Mouse (Mus musculus): ENCODE measurements at regions not wholly inside any gene's neighbourhood (a gene's known extent, or its start where the extent isn't known, plus 50 kb on each side); places are given as distances from the start of the nearest gene placed in this dataset.

- Histone ChIP-seq H3K27ac (ENCODE audit: insufficient read depth, low read depth, low read length, poor library complexity, severe bottlenecking) (no peak overlapping the region), H3K36me3 (ENCODE audit: control insufficient read depth, insufficient read depth, low read length, poor library complexity, severe bottlenecking) (no peaks in the 10 kb centered on the region), H3K9me3 (ENCODE audit: control insufficient read depth, insufficient read depth, low read depth, low read length) (no peaks in the 10 kb centered on the region), H3K4me1 (ENCODE audit: control insufficient read depth in 2 of 2, insufficient read depth in 2 of 2, low read length in 2 of 2, poor library complexity in 1 of 2) (no peaks in the 10 kb centered on the region), H3K4me3 (ENCODE audit: insufficient read depth in 1 of 2, low read depth in 1 of 2, low read length in 2 of 2, poor library complexity in 1 of 2, severe bottlenecking in 1 of 2) (no peak overlapping the region), H3K9ac (ENCODE audit: insufficient read depth, low read depth, low read length, poor library complexity, severe bottlenecking) (no peak overlapping the region)
- in situ Hi-C loops (cut with MboI; ENCODE audit: low sequenced_read_pairs in 2 of 2, unreplicated experiment in 2 of 2) = no loop called here
- TF ChIP-seq HCFC1 (IDR thresholded peaks at IDR 0.05; ENCODE audit: borderline replicate concordance, insufficient read depth, low read length) = no peak
- TF ChIP-seq ZC3H11A (IDR thresholded peaks at IDR 0.05; ENCODE audit: borderline replicate concordance, low read depth, low read length) = no peak
- TF ChIP-seq ZNF384 (IDR thresholded peaks at IDR 0.05; ENCODE audit: low read depth, low read length) = no peak
- TF ChIP-seq MAFK (IDR thresholded peaks at IDR 0.05; ENCODE audit: insufficient read depth, low read depth, low read length) = no peak
- TF ChIP-seq CHD2 (IDR thresholded peaks at IDR 0.05; ENCODE audit: low read depth, low read length) = no peak
- no peak for DNase-seq (ENCODE audit: low read depth, low spot score)
Observed at GRCm38 (mm10) chr12:25526639-25527038, 429.7 kb upstream of the Id2 start.

GRCm38 (mm10) chr12:25516738-25517137 lies 419.8 kb upstream of the Id2 start:
- Histone ChIP-seq H3K9me3 (ENCODE audit: control insufficient read depth, insufficient read depth, low read depth, low read length) (no peaks in the 10 kb centered on the region), H3K27ac (ENCODE audit: insufficient read depth, low read depth, low read length, poor library complexity, severe bottlenecking) (no peak overlapping the region), H3K4me1 (ENCODE audit: control insufficient read depth in 2 of 2, insufficient read depth in 2 of 2, low read length in 2 of 2, poor library complexity in 1 of 2) (no peaks in the 10 kb centered on the region), H3K4me3 (ENCODE audit: insufficient read depth in 1 of 2, low read depth in 1 of 2, low read length in 2 of 2, poor library complexity in 1 of 2, severe bottlenecking in 1 of 2) (no peak overlapping the region), H3K36me3 (ENCODE audit: control insufficient read depth, insufficient read depth, low read length, poor library complexity, severe bottlenecking) (no peaks in the 10 kb centered on the region), H3K9ac (ENCODE audit: insufficient read depth, low read depth, low read length, poor library complexity, severe bottlenecking) (no peak overlapping the region)
- DNase-seq (ENCODE audit: low read depth, low spot score) = no peak
- in situ Hi-C loops (cut with MboI; ENCODE audit: low sequenced_read_pairs in 2 of 2, unreplicated experiment in 2 of 2) = no loop called here
- TF ChIP-seq HCFC1 (IDR thresholded peaks at IDR 0.05; ENCODE audit: borderline replicate concordance, insufficient read depth, low read length) (no peak), ZC3H11A (IDR thresholded peaks at IDR 0.05; ENCODE audit: borderline replicate concordance, low read depth, low read length) (no peak), CHD2 (IDR thresholded peaks at IDR 0.05; ENCODE audit: low read depth, low read length) (no peak)

GRCm38 (mm10) chr12:25513679-25514078 lies 416.7 kb upstream of the Id2 start:
- Histone ChIP-seq H3K9me3 (ENCODE audit: control insufficient read depth, insufficient read depth, low read depth, low read length) (no peaks in the 10 kb centered on the region), H3K27ac (ENCODE audit: insufficient read depth, low read depth, low read length, poor library complexity, severe bottlenecking) (no peak overlapping the region), H3K4me1 (ENCODE audit: control insufficient read depth in 2 of 2, insufficient read depth in 2 of 2, low read length in 2 of 2, poor library complexity in 1 of 2) (no peaks in the 10 kb centered on the region), H3K9ac (ENCODE audit: insufficient read depth, low read depth, low read length, poor library complexity, severe bottlenecking) (no peak overlapping the region), H3K36me3 (ENCODE audit: control insufficient read depth, insufficient read depth, low read length, poor library complexity, severe bottlenecking) (no peaks in the 10 kb centered on the region), H3K4me3 (ENCODE audit: insufficient read depth in 1 of 2, low read depth in 1 of 2, low read length in 2 of 2, poor library complexity in 1 of 2, severe bottlenecking in 1 of 2) (no peak overlapping the region)
- in situ Hi-C loops (cut with MboI; ENCODE audit: low sequenced_read_pairs in 2 of 2, unreplicated experiment in 2 of 2) = no loop called here
- no peak for DNase-seq (ENCODE audit: low read depth, low spot score)
- no peak for TF ChIP-seq ZC3H11A (IDR thresholded peaks at IDR 0.05; ENCODE audit: borderline replicate concordance, low read depth, low read length)
- no peak for TF ChIP-seq HCFC1 (IDR thresholded peaks at IDR 0.05; ENCODE audit: borderline replicate concordance, insufficient read depth, low read length)
- no peak for TF ChIP-seq MAFK (IDR thresholded peaks at IDR 0.05; ENCODE audit: insufficient read depth, low read depth, low read length)
- no peak for TF ChIP-seq CHD2 (IDR thresholded peaks at IDR 0.05; ENCODE audit: low read depth, low read length)
- no peak for TF ChIP-seq ZNF384 (IDR thresholded peaks at IDR 0.05; ENCODE audit: low read depth, low read length)

- TF ChIP-seq ZC3H11A (IDR thresholded peaks at IDR 0.05; ENCODE audit: borderline replicate concordance, low read depth, low read length) (no peak), HCFC1 (IDR thresholded peaks at IDR 0.05; ENCODE audit: borderline replicate concordance, insufficient read depth, low read length) (no peak), ZNF384 (IDR thresholded peaks at IDR 0.05; ENCODE audit: low read depth, low read length) (no peak), MAFK (IDR thresholded peaks at IDR 0.05; ENCODE audit: insufficient read depth, low read depth, low read length) (no peak), CHD2 (IDR thresholded peaks at IDR 0.05; ENCODE audit: low read depth, low read length) (no peak)
- DNase-seq (ENCODE audit: low read depth, low spot score) = no peak
- Histone ChIP-seq H3K4me1 (ENCODE audit: control insufficient read depth in 2 of 2, insufficient read depth in 2 of 2, low read length in 2 of 2, poor library complexity in 1 of 2) (no peaks in the 10 kb centered on the region), H3K9ac (ENCODE audit: insufficient read depth, low read depth, low read length, poor library complexity, severe bottlenecking) (no peak overlapping the region), H3K4me3 (ENCODE audit: insufficient read depth in 1 of 2, low read depth in 1 of 2, low read length in 2 of 2, poor library complexity in 1 of 2, severe bottlenecking in 1 of 2) (no peak overlapping the region), H3K36me3 (ENCODE audit: control insufficient read depth, insufficient read depth, low read length, poor library complexity, severe bottlenecking) (no peaks in the 10 kb centered on the region), H3K27ac (ENCODE audit: insufficient read depth, low read depth, low read length, poor library complexity, severe bottlenecking) (no peak overlapping the region), H3K9me3 (ENCODE audit: control insufficient read depth, insufficient read depth, low read depth, low read length) (no peaks in the 10 kb centered on the region)
- in situ Hi-C loops (cut with MboI; ENCODE audit: low sequenced_read_pairs in 2 of 2, unreplicated experiment in 2 of 2) = no loop called here
Observed at GRCm38 (mm10) chr12:25509666-25510065, 412.7 kb upstream of the Id2 start.

- DNase-seq (ENCODE audit: low read depth, low spot score) = no peak
- no peaks in the 10 kb centered on the region for H3K36me3 ChIP-seq (ENCODE audit: control insufficient read depth, insufficient read depth, low read length, poor library complexity, severe bottlenecking)
- no peak overlapping the region for H3K9ac ChIP-seq (ENCODE audit: insufficient read depth, low read depth, low read length, poor library complexity, severe bottlenecking)
- no peaks in the 10 kb centered on the region for H3K4me1 ChIP-seq (ENCODE audit: control insufficient read depth in 2 of 2, insufficient read depth in 2 of 2, low read length in 2 of 2, poor library complexity in 1 of 2)
- in situ Hi-C loops (cut with MboI; ENCODE audit: low sequenced_read_pairs in 2 of 2, unreplicated experiment in 2 of 2) = no loop called here
- H3K27ac ChIP-seq (ENCODE audit: insufficient read depth, low read depth, low read length, poor library complexity, severe bottlenecking) = no peak overlapping the region
- no peak for TF ChIP-seq HCFC1 (IDR thresholded peaks at IDR 0.05; ENCODE audit: borderline replicate concordance, insufficient read depth, low read length)
- no peak for TF ChIP-seq ZNF384 (IDR thresholded peaks at IDR 0.05; ENCODE audit: low read depth, low read length)
- no peak for TF ChIP-seq ZC3H11A (IDR thresholded peaks at IDR 0.05; ENCODE audit: borderline replicate concordance, low read depth, low read length)
- no peak overlapping the region for H3K4me3 ChIP-seq (ENCODE audit: insufficient read depth in 1 of 2, low read depth in 1 of 2, low read length in 2 of 2, poor library complexity in 1 of 2, severe bottlenecking in 1 of 2)
- no peaks in the 10 kb centered on the region for H3K9me3 ChIP-seq (ENCODE audit: control insufficient read depth, insufficient read depth, low read depth, low read length)
Observed at GRCm38 (mm10) chr12:25493233-25493632, 396.3 kb upstream of the Id2 start.
